Mouse (Mus musculus) lung, postnatal 36 days (tissue): ENCODE measurements around the gene Tmem91.

Experiments
- DNase-seq: peaks from one replicate; pipeline ENCODE4 v3.0.0; 2022; ENCODE audit warnings: mixed read lengths

Gene Tmem91

DNA sequence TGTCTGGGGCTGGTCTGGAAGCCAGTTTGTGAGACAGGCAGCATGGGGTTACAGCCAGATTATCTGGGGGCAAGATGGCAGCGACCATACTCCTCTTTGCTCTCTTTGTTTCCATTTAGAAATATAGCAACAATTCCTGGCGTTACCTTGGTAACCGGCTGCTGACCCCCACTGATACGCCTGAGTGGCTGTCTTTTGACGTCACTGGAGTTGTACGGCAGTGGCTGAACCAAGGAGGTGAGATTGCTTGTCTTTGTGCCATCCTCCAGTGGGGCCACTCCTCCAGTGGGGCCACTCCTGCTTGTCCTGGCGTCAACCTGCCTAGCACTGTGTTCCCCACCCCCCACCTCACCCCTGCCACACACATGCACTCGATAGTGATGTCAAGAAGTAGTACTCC lies 19.1 kb upstream of the Tmem91 start:
- DNase-seq, result no peak

DNA sequence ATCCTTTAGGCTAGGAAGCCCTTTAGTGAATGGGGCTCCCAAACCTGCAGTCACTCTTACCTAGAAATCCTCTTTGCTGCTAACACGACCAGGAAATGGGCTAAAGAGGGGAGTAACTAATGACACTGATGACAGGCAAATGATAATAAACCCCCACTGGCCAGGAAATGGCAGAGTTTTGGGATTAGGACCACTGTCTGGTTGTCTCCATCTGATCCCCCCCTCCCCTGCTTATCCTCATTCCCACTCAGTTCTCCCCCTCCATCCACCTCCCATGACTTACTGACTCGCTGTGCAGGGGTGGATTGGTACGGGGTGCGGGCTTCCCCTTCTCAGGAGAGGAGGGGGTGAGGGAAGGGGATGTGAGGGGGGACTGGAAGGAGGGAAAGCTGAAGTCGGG lies 15.1 kb upstream of the Tmem91 start:
- DNase-seq, result no peak

DNA sequence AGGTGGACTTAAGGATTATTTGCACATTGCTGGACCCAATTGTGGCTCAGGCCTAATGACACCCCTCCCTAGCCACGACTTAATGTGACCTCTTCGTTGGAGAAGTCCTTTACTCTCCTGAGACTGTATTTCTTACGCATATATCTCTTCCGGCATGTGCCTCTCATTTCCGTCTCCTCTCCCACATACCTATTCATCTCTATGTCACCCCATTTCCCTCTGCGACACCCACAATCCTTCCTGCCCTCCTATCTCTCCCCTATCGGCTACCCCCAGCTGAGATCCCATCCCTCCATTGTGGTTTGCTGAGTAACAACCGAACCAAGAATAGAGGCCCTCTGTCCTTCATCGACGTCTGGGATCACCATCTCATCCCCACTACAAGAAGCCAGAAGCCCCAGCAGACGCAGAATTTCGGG lies 14.6 kb upstream of the Tmem91 start:
- DNase-seq, result no peak

DNA sequence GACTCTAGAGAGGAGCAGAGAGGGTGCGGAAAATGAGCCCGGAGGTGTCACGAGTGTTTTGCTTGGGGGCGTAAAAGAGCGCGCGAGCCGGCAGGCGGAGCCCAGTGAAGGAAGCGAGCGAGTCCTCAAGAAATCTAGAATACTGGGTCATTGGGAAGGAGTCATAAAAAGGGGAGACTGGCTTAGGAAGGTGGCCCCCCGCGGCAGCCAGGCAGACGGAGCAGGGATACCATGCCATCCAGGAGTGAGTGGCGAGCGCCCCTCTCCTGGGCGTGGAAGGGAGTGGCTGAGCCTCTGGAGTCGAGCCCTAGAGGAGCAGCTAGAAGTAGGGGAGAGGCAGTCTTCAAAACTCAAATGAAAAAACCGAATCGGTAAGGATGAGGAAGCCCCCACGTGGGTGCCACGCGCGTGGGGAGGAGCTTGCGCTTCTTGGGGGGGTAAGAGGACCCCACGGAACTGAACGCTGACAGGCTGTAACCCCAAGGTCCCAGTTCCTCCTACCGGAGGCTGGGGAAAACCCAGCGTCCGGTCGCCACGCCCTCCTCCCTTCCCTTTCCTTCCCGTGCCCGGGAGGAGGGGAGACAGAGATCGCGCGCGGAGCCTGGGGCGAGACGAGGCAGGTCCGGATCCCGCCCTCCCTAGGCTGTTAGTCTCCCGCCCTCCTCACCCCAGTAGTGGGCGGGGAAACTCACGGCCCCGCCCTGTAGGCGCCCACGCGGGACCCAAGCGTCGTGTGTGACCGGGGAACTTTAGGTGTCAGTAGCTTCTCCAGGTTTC lies 14.0 kb upstream of the Tmem91 start:
- DNase-seq, result peak; percentile 90

DNA sequence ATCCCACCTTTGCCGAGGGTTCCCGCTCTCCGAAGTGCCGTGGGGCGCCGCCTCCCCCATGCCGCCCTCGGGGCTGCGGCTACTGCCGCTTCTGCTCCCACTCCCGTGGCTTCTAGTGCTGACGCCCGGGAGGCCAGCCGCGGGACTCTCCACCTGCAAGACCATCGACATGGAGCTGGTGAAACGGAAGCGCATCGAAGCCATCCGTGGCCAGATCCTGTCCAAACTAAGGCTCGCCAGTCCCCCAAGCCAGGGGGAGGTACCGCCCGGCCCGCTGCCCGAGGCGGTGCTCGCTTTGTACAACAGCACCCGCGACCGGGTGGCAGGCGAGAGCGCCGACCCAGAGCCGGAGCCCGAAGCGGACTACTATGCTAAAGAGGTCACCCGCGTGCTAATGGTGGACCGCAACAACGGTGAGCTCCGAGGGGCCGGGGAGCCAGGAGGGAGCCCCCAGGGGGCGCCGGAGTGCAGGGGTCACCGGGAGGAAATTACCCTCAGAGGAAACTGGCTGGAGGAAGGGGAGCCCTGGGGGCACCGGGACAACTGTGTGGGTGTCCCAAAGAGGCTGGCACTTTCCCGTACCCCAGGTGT lies 12.9 kb upstream of the Tmem91 start:
- DNase-seq, result peak; percentile 71

DNA sequence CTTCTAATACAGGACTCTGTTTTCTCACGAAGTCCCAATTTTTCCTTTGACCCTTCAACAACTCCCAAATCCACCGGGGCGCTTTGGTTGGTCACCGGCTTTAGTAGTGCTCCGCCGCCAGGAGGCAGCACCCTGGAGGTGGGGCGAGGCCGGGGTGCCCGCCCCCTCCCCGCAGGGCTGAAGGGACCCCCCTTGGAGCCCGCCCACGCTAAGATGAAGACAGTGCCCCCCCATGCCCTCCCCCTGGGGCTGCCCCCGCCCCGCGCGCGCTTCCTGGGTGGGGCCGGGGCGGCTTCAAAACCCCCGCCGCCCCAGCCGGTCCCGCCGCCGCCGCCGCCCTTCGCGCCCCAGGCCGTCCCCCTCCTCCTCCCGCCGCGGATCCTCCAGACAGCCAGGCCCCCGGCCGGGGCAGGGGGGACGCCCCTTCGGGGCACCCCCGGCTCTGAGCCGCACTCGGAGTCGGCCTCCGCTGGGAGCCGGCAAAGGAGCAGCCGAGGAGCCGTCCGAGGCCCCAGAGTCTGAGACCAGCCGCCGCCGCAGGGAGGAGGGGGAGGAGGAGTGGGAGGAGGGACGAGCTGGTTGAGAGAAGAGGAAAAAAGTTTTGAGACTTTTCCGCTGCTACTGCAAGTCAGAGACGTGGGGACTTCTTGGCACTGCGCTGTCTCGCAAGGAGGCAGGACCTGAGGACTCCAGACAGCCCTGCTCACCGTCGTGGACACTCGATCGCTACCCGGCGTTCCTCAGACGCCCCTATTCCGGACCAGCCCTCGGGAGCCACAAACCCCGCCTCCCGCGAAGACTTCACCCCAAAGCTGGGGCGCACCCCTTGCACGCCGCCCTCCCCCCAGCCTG lies 11.9 kb upstream of the Tmem91 start, which contains the start of gene Tgfb1:
Gene Tgfb1 (plus strand): TSS at position 323 of the 852 bp plus-strand sequence.
- DNase-seq, result peak; percentile 88

DNA sequence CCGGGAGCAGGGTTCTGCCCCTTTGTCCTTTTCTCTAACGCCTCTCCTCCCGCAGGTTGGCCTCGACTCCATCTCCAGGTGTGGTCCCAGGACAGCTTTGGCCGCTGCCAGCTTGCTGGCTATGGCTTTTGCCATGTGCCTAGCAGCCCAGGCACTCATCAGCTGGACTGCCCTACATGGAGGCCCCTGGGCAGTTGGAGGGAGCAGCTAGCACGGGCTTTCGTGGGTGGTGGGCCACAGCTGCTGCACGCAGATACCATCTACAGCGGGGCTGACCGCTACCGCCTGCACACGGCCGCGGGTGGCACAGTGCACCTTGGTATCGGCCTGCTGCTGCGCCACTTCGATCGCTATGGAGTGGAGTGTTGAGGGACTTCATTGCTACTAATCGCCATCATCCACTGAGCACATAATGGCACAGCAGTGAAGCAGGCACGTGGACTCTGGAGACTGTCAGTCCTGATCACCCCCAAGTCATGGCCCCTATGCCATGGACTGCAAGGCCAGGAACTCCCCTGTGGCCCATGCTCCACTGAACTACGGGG lies 11.0 kb upstream of the Tmem91 start:
- no peak for DNase-seq

DNA sequence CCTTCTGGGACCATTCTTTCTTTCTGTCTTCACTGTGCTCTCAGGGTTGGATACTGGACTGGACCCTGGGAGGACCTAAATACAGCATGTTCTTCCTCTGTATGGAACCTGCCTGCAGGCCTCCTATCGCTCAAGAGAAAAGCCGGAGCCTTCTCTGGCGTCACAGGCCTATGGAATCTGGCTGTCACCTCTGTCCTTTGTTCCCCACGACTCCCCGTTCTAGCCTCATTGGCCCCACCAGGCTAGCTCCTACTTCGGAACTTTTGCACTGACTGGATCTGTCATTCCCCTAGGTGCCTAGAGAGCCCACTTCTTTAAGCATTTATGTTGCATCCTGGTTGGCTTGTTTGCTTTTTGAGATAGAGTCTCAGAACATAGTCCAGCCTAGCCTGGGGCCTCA lies 9.7 kb upstream of the Tmem91 start:
- DNase-seq, result no peak

DNA sequence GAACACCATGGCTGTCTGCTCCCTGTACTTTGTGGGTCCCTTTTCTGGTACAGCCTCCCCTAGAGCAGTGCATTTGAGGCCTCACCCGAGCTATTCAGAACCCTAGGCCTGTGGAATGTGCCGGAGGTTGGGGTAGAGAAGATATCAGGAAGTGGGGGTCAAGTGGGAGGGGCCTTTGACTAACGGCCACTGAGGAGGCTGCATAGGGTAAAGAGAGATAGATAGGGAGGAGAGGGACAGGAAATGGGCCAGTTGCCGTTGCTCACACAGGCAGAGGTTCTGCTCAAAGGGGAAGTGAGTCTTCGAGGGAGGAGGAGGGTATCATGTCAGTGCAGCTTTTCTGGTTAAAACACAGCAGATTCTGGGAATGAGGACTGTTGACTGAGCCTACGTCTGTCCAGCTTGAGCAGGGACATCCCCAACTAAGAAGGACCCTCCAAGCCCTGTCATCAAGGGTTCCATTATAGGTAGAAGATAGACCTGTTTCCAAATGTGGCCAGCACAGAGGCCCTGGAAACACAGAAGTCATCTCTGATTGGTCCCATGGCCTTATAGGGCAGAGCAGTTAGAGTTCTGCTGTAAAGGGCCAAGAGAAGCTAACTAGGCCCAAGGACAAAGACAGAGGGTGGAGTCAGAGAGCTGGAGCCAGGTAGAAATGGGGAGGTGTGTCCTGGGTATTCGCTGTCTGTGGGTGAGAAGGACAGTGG lies 8.7 kb upstream of the Tmem91 start:
- peak; percentile 62 for DNase-seq

DNA sequence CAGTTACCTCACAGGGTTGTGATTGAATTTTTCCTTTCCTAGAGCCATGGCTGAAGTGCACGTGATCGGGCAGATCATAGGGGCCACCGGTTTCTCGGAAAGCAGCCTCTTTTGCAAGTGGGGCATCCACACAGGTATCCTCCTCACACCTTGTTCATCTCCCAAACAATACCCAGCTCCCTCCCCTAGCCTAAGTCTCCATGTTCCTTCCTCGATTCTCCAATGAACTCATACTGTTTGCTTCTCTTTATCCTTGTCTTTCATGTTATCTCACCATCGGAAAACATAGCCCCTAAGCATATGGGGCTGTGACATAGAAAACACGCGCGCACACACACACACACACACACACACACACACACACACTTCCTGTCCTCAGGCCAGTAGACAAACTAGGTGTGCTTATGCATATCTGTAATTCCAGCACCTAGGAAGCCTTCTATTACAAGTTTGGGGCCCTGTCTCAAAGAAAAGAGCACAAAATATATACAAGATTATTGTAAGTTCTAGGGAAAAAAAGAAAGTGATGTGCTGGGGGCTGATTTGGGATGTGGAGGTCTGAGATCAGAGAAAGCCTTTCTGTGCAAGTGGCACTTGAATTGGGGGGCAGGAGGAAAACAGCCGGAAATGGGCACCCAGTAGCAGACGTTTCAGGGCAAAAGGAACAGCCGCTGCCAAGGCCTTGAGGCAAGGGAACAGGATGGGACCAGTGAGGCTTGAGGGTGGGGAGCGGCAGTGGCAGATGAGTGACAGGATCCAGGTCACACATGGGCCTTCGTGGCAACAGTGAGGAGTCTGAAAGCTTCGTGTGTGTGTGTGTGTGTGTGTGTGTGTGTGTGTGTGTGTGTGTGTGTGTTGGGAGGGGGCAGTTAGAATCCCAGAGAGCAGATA lies 6.6 kb upstream of the Tmem91 start:
- DNase-seq, result no peak

DNA sequence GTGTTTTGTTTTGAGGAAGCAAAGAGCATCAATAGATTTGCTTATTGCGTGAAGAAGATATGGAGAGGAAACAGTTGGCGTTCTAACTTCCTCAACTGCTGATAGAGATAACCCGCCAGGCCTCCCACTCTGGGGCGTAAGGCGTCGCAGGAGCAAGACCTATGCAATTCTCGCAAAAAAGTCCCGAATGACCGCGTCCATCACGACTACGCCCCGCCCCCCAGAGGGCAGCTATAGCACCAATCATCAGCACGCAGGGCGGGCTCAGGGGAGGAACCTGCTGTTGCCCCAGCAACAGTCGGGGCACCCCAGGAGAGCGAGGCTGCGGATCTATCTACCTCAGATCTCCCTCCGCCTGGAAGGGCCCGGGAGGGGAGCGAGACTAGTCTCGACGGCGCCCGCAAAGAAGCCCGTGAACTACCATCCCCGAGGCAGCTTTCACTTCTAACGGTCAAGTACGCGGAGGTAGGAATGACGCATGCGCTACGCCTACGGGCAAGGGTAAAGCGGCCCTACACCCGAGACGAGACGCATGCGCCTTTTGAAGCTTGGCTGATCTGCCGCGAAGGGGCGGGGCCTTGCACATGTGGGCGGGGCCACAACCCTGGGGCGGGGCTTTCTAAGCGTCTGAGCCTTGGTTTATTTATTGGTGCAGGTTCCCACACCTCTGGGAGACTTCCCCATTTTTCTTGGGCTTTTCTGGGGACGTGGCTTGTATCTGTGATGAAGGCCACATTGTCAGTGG lies 5.7 kb upstream of the Tmem91 start, which contains the start of gene B9d2:
Gene B9d2 (plus strand): TSS at position 267 of the 745 bp plus-strand sequence.
- peak; percentile 98 for DNase-seq

DNA sequence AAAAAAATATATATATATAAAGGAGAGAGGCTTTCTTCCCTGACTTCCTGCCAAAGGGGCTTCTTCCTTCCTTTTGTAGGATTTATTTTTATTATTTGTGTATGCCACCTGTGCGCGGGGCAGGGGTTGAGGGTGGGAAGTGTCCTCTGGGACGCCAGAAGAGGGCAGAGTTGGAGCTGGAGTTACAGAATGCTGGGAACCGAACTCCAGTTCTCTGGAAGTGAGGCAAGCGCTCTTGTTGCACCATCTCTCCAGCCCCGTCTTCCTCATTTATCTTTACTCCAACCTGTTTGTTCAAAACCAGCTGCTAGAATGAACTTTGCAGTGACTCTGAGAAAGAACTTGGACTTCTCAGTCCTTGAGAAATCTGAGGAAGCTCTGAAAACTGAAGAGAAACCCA lies 5.0 kb upstream of the Tmem91 start:
- peak; percentile 64 for DNase-seq

DNA sequence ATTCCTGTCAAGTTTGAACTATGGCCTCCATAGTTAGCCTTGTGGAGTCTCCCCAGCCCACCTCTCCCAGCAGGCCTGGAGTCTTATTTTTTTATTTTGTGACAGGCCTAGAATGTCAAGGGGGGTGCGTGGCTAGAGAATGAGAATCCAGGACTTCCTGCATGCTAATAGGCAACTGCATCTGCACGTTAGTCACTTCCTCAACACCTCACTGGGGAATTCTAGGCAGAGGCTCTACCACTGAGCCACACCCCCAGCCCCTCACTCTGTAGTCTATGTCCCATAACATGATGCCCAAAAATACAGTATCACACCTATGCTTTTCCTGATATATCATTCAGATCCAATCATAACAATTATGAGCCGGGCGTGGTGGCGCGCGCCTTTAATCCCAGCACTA lies 2.0 kb upstream of the Tmem91 start:
- DNase-seq, result no peak

DNA sequence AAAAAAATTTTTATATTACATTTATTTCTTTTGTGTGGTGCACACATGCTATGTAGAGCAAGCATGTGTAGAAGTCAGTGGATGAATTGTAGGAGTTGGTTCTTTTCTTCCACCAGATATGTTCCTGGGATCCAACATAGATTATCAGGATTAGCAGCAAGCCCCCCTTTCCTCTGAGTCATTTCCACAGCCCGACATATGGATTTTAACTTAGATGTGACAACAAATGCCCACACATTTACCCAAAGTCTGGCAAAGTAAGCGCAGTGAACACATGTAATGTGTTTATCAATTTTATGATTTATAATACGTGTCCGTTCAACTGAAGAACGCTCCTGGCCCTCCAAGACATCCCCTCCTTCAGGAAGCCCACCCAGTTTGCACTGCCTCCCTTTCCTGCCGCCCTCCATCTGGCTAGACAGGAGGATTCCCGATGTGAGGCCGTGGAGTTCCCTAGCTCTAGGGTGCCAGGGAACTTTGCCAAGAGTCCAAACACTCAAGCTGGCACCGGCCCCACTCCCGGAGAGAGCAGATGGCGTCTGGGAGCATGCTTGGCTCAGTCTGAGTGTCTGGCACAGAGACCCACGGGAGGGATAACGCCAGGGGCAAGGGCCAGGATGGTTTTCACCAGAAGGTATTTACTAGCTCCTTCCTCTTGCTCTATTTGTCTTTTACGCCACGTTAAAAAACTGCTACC lies 1.3 kb upstream of the Tmem91 start:
- DNase-seq, result peak; percentile 94

DNA sequence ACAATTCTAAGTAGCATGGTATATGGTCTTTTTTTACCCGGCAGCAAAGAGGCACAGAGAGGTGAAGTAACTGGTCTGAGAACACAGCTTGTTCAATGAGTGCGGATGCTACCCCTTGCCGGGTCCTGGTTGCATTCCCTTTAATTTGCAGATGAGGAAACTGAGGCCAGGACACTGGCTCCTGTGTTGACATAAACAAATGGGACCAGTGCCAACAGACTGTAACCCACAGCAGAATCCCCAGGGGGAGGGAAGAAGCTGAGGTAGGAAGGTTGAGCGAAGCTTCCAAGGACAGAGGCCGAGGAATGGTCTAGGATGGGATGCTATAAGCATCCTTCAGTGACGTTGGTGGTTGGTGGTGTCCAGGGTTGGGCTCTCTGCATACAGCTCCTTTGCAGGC lies 439 bp upstream of the Tmem91 start:
- no peak for DNase-seq

DNA sequence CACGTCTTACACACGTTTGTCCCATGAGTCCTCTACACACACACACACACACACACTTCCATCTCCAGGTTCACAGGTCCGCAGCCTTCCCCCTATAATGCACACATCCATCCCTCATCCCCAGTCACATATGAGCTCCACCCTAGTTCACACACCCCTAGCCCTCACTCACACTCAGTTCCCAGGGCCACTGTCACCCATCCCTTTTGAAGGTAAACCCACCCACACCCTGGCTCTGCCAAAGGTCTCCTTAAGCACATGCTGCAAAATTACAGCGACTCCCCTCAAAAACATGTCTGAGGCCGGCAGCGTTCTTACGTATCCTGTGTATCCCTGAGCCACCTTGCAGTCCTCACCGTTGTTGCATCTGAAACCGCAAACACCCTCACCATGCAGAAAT lies 669 bp downstream of the Tmem91 start:
- no peak for DNase-seq

DNA sequence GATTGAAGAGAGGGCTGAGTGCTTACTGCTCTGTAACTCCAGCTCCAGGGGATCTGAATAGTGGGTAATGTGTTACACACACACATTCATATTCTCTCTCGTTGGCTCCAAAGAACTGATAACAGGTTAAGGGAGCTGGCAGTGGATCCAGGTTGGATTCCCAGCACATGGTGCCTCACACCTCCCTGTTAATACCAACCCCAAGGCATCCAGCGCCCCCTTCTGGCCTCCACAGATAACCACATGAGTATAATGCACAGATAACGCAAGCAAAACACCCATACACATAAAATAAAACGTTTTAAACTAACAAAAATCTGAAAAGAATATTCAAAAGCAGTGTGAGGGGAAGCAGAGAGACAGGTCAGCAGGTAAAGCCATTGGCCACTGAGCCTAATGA lies 2.5 kb downstream of the Tmem91 start:
- DNase-seq, result no peak

DNA sequence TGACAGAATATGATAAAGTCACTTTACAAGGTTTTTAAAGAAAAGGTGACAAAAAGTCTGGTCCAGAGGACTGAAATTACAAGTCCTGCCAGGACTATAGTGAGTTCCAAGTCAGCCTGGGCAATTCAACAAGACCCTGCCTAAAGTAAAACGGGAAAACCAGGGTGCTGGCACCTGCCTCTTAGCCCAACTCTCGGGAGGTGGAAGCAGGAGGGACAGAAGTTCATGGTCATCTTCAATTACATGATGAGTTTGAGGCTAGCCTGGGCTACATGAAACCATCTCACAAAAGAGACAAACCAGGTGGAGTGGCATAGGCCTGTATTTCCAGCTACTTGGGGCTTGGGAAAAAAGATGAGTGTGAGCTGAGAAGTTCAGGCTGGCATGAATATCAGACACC lies 3.3 kb downstream of the Tmem91 start:
- no peak for DNase-seq

DNA sequence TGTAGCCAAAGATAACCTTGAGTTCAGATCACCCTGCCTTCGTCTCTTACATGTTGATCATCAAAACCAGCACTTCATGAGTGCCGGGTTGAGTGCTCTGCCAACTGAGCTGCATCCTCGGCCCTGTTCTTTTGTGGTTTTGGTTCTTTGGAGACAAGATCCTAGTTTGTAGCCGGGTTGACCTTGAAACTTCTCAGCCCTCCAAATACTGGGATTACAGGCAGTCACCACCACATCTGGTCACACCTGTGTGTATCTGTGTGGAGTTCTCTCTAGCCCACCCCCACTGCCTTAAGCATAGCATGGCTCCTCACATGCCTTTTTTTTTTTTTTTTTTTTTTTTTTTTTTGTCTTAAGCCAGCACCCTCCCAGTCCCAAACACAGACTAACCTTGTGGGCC lies 4.9 kb downstream of the Tmem91 start:
- no peak for DNase-seq

DNA sequence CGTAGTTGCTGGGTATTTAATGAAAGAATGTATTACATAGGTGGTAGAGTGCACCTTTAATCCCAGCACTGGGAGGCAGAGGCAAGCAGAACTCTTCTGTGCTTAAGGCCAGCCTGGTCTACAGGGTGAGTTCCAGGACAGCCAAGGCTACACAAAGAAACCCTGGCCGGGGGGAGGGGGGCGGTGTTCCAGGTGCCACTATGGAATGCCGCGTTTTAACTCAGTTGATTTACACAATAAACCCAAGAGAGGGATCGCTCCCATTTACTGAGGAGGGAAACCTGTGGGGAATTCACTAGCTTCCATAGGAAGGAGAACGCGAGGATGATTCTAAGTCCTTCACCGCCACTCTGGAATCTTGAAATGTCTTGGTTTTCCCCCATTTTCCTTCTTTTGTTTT lies 5.3 kb downstream of the Tmem91 start:
- DNase-seq, result no peak
